Mouse (Mus musculus) leukemia stem cell, adult 10-12 weeks (primary cell): ENCODE data around the gene Stambpl1. TPM values are rescaled to one million over a fixed set of nuclear protein-coding genes. Genes with fewer than 3 reads are reported as not detected.

Experiments
- polyA plus RNA-seq: library from polyadenylated mRNA; stranded (reverse); fragments of >175 nt; gene quantifications from 2 replicates; pipeline ENCODE4 v1.2.3, GENCODE M21; 2012; ENCODE audit warnings: low replicate concordance

The Stambpl1 gene
- polyA plus RNA-seq = 1.4 and 2.2 TPM in 2 replicates

GRCm38 (mm10) chr19:34192008-34192963, at the start of gene Stambpl1:
Gene Stambpl1, plus strand, starts transcription at chr19:34192229.

GRCm38 (mm10) chr19:34165891-34166290, 26.1 kb upstream of the Stambpl1 start, which contains the start of gene Ankrd22:
Gene Ankrd22, minus strand, starts transcription at chr19:34166053.

GRCm38 (mm10) chr19:34254880-34255681, 63.1 kb downstream of the Stambpl1 start, which contains the start of gene Acta2:
Gene Acta2, minus strand, starts transcription at chr19:34255590.

Other genes with a start within 250 kb of the Stambpl1 start
- not detected in 2 replicates for gene Lipf, start 231.0 kb upstream of the Stambpl1 start, polyA plus RNA-seq
- gene Lipk, start 183.9 kb upstream of the Stambpl1 start, polyA plus RNA-seq = not detected in 2 replicates
- not detected in 2 replicates for gene Lipn, start 124.9 kb upstream of the Stambpl1 start, polyA plus RNA-seq
- gene Lipm, start 91.3 kb upstream of the Stambpl1 start, polyA plus RNA-seq = 0.06 TPM in 1 of 2 replicates, not detected in the other
- gene Ankrd22, start 26.2 kb upstream of the Stambpl1 start, polyA plus RNA-seq = not detected in 2 replicates
- 0.33 and 0.82 TPM in 2 replicates for gene Acta2, start 63.4 kb downstream of the Stambpl1 start, polyA plus RNA-seq
- 0.16 TPM in 1 of 2 replicates, not detected in the other for gene Fas, start 98.4 kb downstream of the Stambpl1 start, polyA plus RNA-seq